Mouse (Mus musculus) embryonic facial prominence, embryonic 15.5 days (tissue): Measurements from ENCODE around the gene Ints12. TPM values are rescaled to one million over a fixed set of nuclear protein-coding genes. Genes with fewer than 3 reads are reported as not detected.

Experiments used
- ATAC-seq: fragments of 200-750 bp; cut with Nextera tagmentation; 2 replicates; pipeline ENCODE4 v1.8.0; 2017; ENCODE audit warnings: low read depth, moderate TSS enrichment; ENCODE audit not compliant: insufficient number of reproducible peaks, low FRiP score, low TSS enrichment
- H3K27ac ChIP-seq: fragments of 300-500 bp; sonication (generic); replicated peaks from 2 replicates; pipeline ENCODE4 v1.5.1; 2015; ENCODE audit warnings: mild to moderate bottlenecking, inconsistent platforms
- H3K27me3 ChIP-seq: fragments of 300-500 bp; sonication (generic); 2 replicates; pipeline ENCODE4 v1.6.1; 2015; ENCODE audit warnings: inconsistent platforms
- H3K36me3 ChIP-seq: fragments of 300-500 bp; sonication (generic); 2 replicates; pipeline ENCODE4 v1.6.1; 2015; ENCODE audit warnings: mild to moderate bottlenecking, inconsistent platforms
- H3K4me1 ChIP-seq: fragments of 300-500 bp; sonication (generic); 2 replicates; pipeline ENCODE4 v1.6.1; 2015; ENCODE audit warnings: inconsistent platforms
- H3K4me2 ChIP-seq: fragments of 300-500 bp; sonication (generic); replicated peaks from 2 replicates; pipeline ENCODE4 v1.6.1; 2015; ENCODE audit warnings: mild to moderate bottlenecking, inconsistent platforms
- H3K4me3 ChIP-seq: fragments of 300-500 bp; sonication (generic); replicated peaks from 2 replicates; pipeline ENCODE4 v1.5.1; 2015; ENCODE audit warnings: mild to moderate bottlenecking, inconsistent platforms
- H3K9ac ChIP-seq: fragments of 300-500 bp; sonication (generic); 2 replicates; pipeline ENCODE4 v1.6.1; 2015; ENCODE audit warnings: inconsistent platforms
- H3K9me3 ChIP-seq: fragments of 300-500 bp; sonication (generic); replicated peaks from 2 replicates; pipeline ENCODE4 v1.6.1; 2016; ENCODE audit warnings: inconsistent platforms
- WGBS: fragments of 180-500 bp; shearing (Covaris S2); methylation state at CpG from one replicate; pipeline ENCODE4 v1.1.7; 2015; 5-methylcytosine and 5-hydroxymethylcytosine counted together
- polyA plus RNA-seq: library from polyadenylated mRNA; unstranded; fragments of >200 nt; fragmentation: Nextera tagmentation; extraction: Ambion mirVana; gene quantifications from 2 replicates; pipeline ENCODE4 v1.2.1, GENCODE M21; 2015

The Ints12 gene
- polyA plus RNA-seq: 19.7 and 19.8 TPM in 2 replicates

GRCm38 (mm10) chr3:133091664-133092273, at the start of gene Ints12, which contains the start of gene Gstcd:
Gene Ints12 (plus strand): TSS chr3:133091840.
Gene Gstcd (minus strand): TSS chr3:133092033.
- peak; percentile 96 for ATAC-seq
- H3K27ac ChIP-seq: peak within 1 kb of the TSS; percentile 99
- no peaks in the 10 kb centered on the region for H3K27me3 ChIP-seq
- 0% methylated on average over 53 of the region's 53 CpGs for WGBS
- H3K9me3 ChIP-seq: no peaks in the 10 kb centered on the region
- H3K4me2 ChIP-seq: peak within 1 kb of the TSS; percentile 59
- H3K4me1 ChIP-seq: peaks cover 22% of the 10 kb centered on the region
- peak within 1 kb of the TSS; percentile 78 for H3K4me3 ChIP-seq
- 0 out of 2 replicates have a peak, but pooled peaks cover 2% of the 10 kb centered on the region for H3K36me3 ChIP-seq
- peak within 1 kb of the TSS; percentile 88 for H3K9ac ChIP-seq

- no peak overlapping the region for H3K4me3 ChIP-seq
- H3K27me3 ChIP-seq: no peaks in the 10 kb centered on the region
- no peak overlapping the region for H3K27ac ChIP-seq
- ATAC-seq: no peak
- no peak overlapping the region for H3K9ac ChIP-seq
- peaks cover 8% of the 10 kb centered on the region for H3K36me3 ChIP-seq
- H3K4me2 ChIP-seq: no peak overlapping the region
- no peaks in the 10 kb centered on the region for H3K9me3 ChIP-seq
- no peaks in the 10 kb centered on the region for H3K4me1 ChIP-seq
- 75% methylated on average over 2 of the region's 2 CpGs for WGBS
These were observed 39.6 kb upstream of the Ints12 start for GRCm38 (mm10) chr3:133052068-133052467.

GRCm38 (mm10) chr3:133075560-133075959, 16.1 kb upstream of the Ints12 start:
- Histone ChIP-seq H3K9me3 (no peaks in the 10 kb centered on the region), H3K4me1 (no peaks in the 10 kb centered on the region), H3K9ac (no peak overlapping the region), H3K36me3 (peaks cover 5% of the 10 kb centered on the region), H3K27me3 (no peaks in the 10 kb centered on the region), H3K4me2 (no peak overlapping the region), H3K4me3 (no peak overlapping the region), H3K27ac (no peak overlapping the region)
- 94% methylated on average over 10 of the region's 10 CpGs for WGBS
- no peak for ATAC-seq

- Histone ChIP-seq H3K27me3 (no peaks in the 10 kb centered on the region), H3K4me1 (no peaks in the 10 kb centered on the region), H3K4me3 (no peak overlapping the region), H3K27ac (no peak overlapping the region), H3K9ac (no peak overlapping the region), H3K9me3 (no peaks in the 10 kb centered on the region), H3K4me2 (no peak overlapping the region), H3K36me3 (peaks cover 30% of the 10 kb centered on the region)
- WGBS: 82% methylated on average over 5 of the region's 5 CpGs
- ATAC-seq: no peak
These were observed 8.9 kb upstream of the Ints12 start for GRCm38 (mm10) chr3:133082736-133083135.

- no peak for ATAC-seq
- Histone ChIP-seq H3K9ac (no peak overlapping the region), H3K36me3 (peaks cover 30% of the 10 kb centered on the region), H3K4me3 (no peak overlapping the region), H3K27ac (no peak overlapping the region), H3K27me3 (no peaks in the 10 kb centered on the region), H3K9me3 (no peaks in the 10 kb centered on the region), H3K4me1 (peaks cover 8% of the 10 kb centered on the region; the same call in 1 of the 2 replicates), H3K4me2 (no peak overlapping the region)
- 41% methylated on average over 3 of the region's 3 CpGs for WGBS
These were observed 5.8 kb upstream of the Ints12 start for GRCm38 (mm10) chr3:133085858-133086257.

- 5% methylated on average over 11 of the region's 11 CpGs for WGBS
- ATAC-seq: no peak
- no peaks in the 10 kb centered on the region for H3K27me3 ChIP-seq
These were observed 1.2 kb upstream of the Ints12 start for GRCm38 (mm10) chr3:133090247-133091120.

GRCm38 (mm10) chr3:133091121-133091663, 448 bp upstream of the Ints12 start:
- peak; percentile 75 for ATAC-seq
- peak overlapping the region; percentile 99 for H3K27ac ChIP-seq
- peaks cover 22% of the 10 kb centered on the region for H3K4me1 ChIP-seq
- no peaks in the 10 kb centered on the region for H3K36me3 ChIP-seq
- WGBS: under 1% methylated on average over 44 of the region's 44 CpGs
- peak overlapping the region; percentile 88 for H3K9ac ChIP-seq
- H3K4me2 ChIP-seq: peak overlapping the region; percentile 59
- no peaks in the 10 kb centered on the region for H3K27me3 ChIP-seq
- H3K4me3 ChIP-seq: peak overlapping the region; percentile 78
- H3K9me3 ChIP-seq: no peaks in the 10 kb centered on the region

More at GRCm38 (mm10) chr3:133090247-133091120, 1.2 kb upstream of the Ints12 start:
- peak overlapping the region; percentile 99 for H3K27ac ChIP-seq
- peak overlapping the region; percentile 88 for H3K9ac ChIP-seq
- no peaks in the 10 kb centered on the region for H3K9me3 ChIP-seq
- H3K4me2 ChIP-seq: peak overlapping the region; percentile 59
- peaks cover 22% of the 10 kb centered on the region for H3K4me1 ChIP-seq
- H3K36me3 ChIP-seq: no peaks in the 10 kb centered on the region
- peak overlapping the region; percentile 78 for H3K4me3 ChIP-seq

- Histone ChIP-seq H3K27me3 (no peaks in the 10 kb centered on the region), H3K4me2 (peak overlapping the region; percentile 47), H3K27ac (peak overlapping the region; percentile 99), H3K36me3 (0 out of 2 replicates have a peak, but pooled peaks cover 5% of the 10 kb centered on the region), H3K9ac (peak overlapping the region; percentile 71), H3K4me1 (peaks cover 22% of the 10 kb centered on the region), H3K4me3 (peak overlapping the region; percentile 78), H3K9me3 (no peaks in the 10 kb centered on the region)
- ATAC-seq: no peak
- WGBS: under 1% methylated on average over 7 of the region's 7 CpGs
These were observed 724 bp downstream of the Ints12 start for GRCm38 (mm10) chr3:133092274-133092853.

- Histone ChIP-seq H3K4me3 (peak overlapping the region; percentile 78), H3K36me3 (peaks cover 8% of the 10 kb centered on the region; the same call in 1 of the 2 replicates), H3K9me3 (no peaks in the 10 kb centered on the region), H3K27me3 (no peaks in the 10 kb centered on the region), H3K4me1 (peaks cover 22% of the 10 kb centered on the region), H3K27ac (no peak overlapping the region), H3K4me2 (peak overlapping the region; percentile 47), H3K9ac (no peak overlapping the region)
- no peak for ATAC-seq
- 81% methylated on average over 1 of the region's 1 CpGs for WGBS
These were observed 1.3 kb downstream of the Ints12 start for GRCm38 (mm10) chr3:133092936-133093335.

GRCm38 (mm10) chr3:133094305-133094704, 2.7 kb downstream of the Ints12 start:
- H3K36me3 ChIP-seq: peaks cover 20% of the 10 kb centered on the region
- H3K4me3 ChIP-seq: no peak overlapping the region
- 61% methylated on average over 1 of the region's 1 CpGs for WGBS
- H3K4me1 ChIP-seq: peaks cover 22% of the 10 kb centered on the region
- no peak for ATAC-seq
- no peaks in the 10 kb centered on the region for H3K27me3 ChIP-seq
- no peaks in the 10 kb centered on the region for H3K9me3 ChIP-seq
- H3K4me2 ChIP-seq: no peak overlapping the region
- no peak overlapping the region for H3K27ac ChIP-seq
- no peak overlapping the region for H3K9ac ChIP-seq

- H3K4me1 ChIP-seq: peaks cover 7% of the 10 kb centered on the region
- no peaks in the 10 kb centered on the region for H3K27me3 ChIP-seq
- H3K9ac ChIP-seq: no peak overlapping the region
- H3K4me3 ChIP-seq: no peak overlapping the region
- no peak for ATAC-seq
- H3K27ac ChIP-seq: no peak overlapping the region
- no peaks in the 10 kb centered on the region for H3K9me3 ChIP-seq
- no peak overlapping the region for H3K4me2 ChIP-seq
- 93% methylated on average over 6 of the region's 6 CpGs for WGBS
- peaks cover 40% of the 10 kb centered on the region for H3K36me3 ChIP-seq
These were observed 6.3 kb downstream of the Ints12 start for GRCm38 (mm10) chr3:133097936-133098335.
